Mouse (Mus musculus): ENCODE measurements around the gene Arhgap29.

The Arhgap29 gene

DNA sequence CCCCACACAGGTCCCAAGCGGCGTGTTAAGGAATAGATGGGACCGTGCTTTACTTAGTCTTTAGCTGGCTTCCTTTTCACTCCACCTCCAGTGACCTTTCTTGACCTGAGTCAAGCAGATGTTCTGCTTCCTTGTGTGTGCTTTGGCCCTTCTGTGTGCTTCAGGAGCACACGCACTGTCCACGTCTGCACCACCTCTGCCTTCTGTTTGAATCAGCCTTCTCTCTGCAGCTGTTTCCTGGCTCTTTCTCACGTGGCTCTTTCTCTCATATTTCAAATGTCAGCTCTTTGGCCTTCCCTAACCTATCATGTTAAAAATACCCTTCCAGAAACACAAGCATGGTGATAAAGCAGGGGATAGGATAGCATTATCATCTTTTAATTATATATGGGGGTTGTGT lies 49.2 kb downstream of the Arhgap29 start:
- in situ Hi-C loops (cut with MseI, MboI): no loop called here

DNA sequence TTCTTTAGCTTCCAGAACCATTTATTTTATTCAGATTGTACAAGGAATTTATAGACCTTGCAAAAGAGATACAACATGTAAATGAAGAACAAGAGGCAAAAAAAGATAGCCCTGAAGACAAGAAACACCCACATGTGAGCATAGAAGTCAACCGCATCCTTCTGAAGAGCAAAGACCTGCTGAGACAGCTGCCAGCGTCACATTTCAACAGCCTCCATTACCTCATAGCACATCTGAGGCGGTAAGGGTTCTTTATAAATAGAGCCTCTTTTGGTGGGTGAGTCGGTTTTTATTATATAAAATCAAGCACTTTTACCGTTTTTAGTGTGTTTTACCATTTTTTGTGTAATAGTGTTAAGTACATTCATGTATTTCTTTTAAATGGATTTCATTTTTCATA lies 57.5 kb downstream of the Arhgap29 start:
- in situ Hi-C loops (cut with MseI, MboI): no loop called here

DNA sequence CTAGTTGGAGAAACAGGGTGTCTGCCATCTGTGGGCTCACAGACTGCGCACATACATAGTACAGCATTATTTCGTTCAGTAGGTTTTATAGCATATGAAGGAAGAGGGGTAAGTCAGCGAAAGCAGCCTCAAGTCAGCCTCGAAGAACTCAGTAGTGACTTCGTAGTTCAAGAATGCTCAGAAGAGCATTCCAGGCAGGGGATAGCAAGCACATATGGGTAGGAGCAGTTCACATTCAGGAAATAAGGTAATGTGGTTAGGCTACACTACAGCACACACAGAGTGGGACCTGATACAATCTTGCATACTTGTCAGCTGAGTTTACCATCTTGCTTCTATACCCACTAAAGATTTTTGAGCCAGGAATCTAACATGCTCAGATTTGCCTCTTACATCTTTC lies 58.0 kb downstream of the Arhgap29 start:
- in situ Hi-C loops (cut with MseI, MboI): no loop called here

DNA sequence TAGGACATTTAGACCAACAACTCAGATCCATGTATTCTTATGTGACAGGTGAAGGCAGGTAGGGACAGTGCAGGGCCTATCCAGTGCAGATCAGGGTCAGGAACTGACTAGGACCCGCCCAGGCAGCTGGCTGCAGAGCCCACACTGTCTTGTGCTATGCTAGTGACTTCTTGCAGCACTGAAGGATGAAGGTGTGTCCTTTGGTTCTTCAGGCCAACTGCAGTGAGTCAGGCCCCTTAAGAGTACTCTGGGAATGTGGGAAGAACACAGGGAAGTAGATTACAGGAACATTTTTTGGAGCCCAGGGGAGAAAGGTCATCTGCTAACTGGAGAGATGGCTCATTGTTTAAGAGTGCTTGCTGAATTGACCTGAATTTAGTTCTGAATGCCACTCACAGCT lies 60.1 kb downstream of the Arhgap29 start:
- in situ Hi-C loops (cut with MseI, MboI): no loop called here

DNA sequence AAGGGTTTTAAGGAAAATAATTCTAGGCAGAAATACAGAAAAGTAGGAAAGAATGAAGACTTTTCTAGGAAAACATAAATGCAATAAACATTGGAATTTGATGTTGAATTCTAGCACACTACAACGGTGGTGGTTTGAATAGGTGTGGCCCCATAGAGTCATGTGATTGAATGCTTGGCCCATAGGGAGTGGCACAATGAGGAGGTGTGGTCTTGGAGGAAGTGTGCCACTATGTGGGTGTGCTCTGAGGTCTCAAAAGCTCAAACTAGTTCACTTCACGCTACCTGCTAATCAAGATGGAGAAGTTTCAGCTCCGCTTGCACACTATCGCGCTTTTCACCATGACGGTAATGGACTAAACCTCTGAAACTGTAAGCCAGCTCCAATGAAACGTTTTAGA lies 66.1 kb downstream of the Arhgap29 start:
- in situ Hi-C loops (cut with MseI, MboI): no loop called here

DNA sequence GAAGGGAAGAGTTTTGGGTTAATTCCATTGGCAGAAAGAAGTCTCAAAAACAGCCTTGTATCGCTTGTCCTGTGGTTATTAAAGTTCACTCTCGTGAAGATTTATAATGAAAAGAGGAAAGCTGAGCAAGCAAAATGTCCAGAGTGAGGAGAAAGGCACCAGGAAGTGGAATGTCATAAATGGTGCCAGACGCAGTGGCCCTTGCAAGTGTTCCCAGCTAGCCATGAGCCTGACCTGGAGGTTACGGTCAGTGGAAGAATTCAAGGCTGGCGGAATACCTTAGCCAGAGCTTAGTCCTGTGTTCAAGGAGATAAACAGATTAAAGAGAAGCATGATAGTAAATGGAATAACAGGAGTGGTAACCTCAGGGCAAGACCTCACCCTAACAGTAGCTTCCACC lies 66.8 kb downstream of the Arhgap29 start:
- in situ Hi-C loops (cut with MseI, MboI): no loop called here

DNA sequence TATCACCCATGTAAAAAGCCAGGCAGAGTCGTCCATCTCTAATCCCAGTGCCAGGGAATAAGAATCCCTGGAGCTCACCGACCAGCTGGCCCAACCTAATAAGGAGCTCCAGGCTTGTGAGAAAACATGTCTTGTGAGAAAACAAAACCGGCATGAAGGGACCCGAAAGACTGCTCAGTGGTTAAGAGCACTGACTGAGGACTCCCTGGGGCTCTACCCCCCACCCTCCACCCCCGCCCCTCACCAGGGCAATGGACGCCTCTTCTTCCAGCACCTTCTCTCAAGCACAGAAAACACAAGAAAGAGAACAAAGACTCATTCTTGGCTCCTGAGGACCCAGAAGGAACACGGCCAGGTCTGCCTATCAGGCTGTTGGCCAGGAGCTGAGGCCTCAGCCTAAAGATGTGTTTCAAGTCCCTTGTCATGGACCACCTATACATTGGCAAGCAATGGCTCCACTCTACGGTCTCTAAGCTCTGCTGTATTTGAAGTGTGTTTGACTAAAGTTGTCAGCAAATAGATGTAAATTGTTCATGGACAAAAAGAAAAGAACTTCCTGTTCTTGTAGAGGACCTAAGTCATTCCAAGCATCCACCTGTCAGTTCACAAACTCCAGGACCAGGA lies 68.8 kb downstream of the Arhgap29 start:
- in situ Hi-C loops (cut with MseI, MboI): no loop called here

DNA sequence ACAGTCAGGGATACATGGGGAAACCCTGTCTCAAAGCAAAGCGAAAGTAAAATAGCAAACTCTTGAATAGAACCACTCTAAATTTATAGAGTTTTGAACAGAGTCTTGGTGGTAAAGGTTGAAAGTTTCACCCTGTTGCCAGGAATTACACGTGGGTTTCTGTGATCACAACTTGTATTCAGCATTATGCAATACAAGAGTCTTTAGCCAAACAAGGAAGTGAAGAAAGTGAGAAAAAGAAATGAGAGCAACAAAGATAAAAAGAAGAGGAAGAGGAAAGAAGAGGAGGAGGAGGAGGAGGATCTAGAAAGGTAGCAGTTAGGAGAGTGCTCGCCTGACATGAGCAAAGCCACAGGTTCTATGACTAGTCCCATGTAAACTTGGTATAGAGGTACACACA lies 70.0 kb downstream of the Arhgap29 start:
- in situ Hi-C loops (cut with MseI, MboI): no loop called here

DNA sequence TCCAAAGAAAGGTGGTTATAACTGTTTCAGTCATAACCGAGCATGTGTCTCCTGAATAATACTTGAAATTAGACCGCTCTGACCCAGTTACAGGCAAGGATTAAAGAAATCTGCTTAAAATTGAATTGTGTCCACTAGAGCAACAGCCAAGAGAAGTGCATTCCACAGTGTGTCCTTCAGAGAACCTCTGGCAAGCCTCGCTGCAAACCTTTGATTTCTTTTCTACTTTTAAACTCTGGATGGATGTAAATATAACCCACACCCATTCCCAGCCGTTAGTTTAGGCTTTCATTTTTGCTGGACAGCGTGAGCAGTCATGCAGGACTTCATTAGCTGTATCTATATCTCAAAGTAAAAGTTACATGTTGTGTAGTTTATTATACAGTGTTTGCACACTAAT lies 74.3 kb downstream of the Arhgap29 start:
- in situ Hi-C loops (cut with MseI, MboI): no loop called here

DNA sequence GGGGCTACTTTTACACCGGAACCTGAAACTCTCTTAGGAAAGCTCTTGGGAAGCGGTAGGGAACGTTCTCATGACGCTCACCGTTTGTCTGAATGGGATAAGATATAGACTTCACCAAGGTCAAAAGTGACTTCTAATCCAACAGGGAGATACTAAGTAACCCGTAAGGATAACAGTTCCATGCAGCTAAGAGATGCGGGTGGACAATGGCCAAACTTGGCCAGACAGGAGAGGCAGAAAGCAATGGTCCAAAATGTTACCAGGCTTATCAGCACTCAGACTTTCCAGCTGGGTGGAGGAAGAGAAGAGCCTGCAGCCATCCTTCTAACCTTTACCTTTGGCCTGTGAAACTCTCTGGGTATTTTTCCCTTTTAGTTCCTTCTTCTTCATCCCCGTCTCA lies 75.4 kb downstream of the Arhgap29 start:
- in situ Hi-C loops (cut with MseI, MboI): no loop called here

DNA sequence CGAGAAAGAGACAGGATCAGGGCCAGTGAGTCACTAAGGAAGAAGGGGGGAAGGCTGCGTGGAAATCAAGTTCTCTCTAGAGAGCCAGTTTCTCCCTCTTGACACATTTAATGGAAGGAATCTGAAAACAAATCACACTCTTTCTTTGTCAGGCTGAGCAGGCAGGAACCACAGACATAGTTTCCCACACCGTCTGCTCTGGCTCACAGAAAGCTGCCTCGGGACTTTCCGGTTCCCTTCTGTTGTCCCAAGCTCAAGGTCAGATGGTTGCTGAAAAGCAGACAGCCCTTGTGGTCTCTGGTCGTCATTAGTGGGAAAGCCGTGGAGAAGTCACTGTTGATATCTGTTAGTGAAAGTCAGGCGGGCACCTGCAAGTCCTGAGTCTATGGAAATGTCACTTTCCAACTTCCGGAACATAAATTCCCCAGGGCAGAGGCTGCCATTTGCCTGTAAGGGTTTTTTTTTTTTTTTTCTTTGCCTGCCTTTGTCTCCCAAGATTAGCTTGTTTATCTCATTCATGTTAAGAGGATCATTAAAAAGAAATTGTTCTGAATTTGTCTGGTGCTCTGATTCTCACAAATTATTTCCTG lies 81.0 kb downstream of the Arhgap29 start:
- in situ Hi-C loops (cut with MseI, MboI): no loop called here

DNA sequence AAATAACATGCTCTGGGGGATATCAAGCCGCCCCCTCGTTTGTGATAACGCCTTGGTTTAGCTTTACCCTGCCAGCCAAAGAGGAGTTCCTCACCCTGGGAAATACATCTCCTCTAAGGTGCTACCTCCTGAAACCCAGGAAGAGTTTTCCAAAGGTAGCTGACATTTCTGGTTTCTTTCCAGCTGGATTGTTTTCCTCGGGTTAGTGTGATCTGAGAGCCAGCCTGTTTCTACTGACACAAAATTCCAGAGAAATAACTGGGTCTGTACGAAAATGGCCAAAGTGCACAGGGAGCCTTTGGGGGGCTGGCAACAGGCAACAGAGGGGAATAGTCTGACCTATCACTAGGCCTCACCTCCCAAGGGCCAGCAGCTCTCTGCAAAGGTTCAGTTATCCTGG lies 81.9 kb downstream of the Arhgap29 start:
- in situ Hi-C loops (cut with MseI, MboI): no loop called here

DNA sequence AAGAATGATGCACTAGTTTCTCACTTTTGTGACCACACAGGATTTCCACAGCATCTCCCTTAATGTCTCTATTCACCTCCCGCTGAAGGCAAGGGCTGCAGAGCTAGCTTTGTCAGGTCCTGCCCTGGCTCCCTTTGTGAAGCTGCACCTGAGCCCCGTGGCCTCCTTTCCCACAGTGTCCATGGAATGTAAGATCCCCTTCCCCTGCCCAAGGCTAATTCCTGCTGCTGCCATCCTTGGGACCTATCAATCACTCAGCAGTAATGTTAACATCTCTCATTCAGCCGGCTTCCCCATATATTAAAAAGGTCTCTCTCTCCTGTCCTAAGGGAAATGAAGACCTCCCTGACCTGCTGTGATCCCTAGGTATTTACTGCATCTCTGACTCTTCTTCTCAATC lies 82.8 kb downstream of the Arhgap29 start:
- in situ Hi-C loops (cut with MseI, MboI): no loop called here

DNA sequence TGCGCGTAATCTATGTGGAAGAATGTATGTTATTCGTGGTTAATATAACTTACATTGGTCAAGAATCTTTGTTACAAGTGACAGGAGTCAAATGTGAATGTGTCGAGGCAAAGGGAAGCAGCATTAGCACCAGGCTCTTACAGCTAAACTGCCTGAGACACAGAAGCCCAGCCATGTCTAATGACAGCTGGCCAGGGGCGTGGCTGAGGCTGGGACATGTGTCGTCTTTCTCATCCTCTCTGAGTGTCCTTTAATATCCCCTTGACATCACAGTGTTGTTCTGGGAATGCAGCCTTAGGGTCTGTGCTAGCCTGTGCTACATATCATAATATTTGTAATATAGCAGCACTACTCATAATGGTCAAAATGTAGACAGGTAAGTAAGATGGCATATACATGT lies 88.2 kb downstream of the Arhgap29 start:
- in situ Hi-C loops (cut with MseI, MboI): no loop called here

DNA sequence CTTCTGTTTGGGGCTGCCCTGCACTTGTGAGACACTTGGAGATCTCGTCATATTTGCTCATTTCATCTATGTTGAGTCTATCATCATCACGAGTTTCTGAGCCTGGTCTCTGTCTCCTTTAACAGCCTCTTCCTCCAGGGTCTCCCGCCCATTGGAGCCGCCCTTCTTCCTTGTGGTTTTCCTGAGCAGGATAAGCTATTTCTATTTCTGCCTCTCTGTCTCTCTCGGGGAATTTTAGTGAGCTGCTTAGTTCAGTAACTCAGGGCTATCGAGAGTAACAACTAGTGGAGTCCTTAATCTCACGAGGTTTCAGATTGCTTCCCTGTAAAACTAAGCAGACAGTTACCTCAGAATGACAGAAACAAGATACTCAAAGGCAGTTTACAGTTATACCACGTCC lies 90.8 kb downstream of the Arhgap29 start:
- in situ Hi-C loops (cut with MseI, MboI): no loop called here

DNA sequence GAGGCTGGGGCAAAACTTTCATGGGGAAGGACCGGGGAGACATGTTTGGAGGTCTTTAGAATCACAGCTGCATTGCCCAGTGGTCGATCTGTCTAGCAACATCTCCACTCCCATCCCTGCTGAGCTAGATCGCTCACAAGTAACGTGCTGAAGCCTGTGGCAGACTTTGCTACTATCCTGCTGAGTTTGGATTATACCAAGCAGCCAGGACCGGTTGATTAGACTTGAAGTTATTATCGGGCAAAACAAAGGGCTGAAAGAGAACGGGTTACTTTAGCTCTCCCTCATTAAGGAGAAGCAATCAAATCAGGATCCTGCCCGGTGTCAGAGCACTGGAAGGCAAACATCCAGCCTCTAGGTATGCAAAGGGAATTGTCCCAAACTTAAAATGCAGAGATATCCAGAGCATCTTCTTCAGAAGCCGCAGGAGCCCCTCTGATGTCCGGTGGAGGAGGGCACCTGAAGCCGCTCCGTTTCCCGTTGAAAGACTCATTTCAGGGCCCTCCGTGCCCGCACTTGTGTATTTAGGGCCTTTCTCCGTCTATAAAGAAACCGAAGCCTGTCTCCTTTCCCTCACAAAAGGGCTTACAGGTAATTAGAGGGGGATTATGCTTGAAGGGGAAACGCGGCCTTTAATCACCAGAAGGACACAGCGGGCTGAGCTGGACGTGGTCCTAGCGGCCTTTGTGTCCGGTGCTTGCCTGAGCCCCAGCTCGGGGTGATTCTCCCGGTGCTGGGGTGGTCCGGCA lies 91.6 kb downstream of the Arhgap29 start, which contains the start of gene Abca4:
Gene Abca4, plus strand, starts transcription at position 645 of the 749 bp plus-strand sequence.
- in situ Hi-C loops (cut with MseI, MboI): no loop called here

DNA sequence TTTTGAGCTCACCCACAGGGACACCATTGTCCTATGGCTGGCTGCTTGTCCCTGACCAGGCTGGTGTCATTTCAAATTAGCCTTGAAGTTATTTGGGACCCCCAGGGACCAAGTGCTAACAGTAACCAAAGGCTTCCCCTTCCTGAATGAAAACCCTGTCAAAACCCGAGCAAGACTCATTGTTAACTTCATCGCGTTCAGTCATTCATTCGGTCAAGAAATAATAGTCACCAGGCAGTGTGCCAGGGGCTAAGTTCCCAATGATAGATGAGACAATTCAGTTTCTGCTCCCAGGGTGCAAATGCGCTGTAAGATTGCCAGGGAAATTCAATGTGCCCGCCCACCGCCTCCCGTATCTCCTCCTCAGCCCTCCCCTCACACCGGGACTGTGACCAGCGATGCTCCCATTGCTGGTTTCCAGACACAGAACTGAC lies 93.9 kb downstream of the Arhgap29 start:
- in situ Hi-C loops (cut with MseI, MboI): no loop called here

DNA sequence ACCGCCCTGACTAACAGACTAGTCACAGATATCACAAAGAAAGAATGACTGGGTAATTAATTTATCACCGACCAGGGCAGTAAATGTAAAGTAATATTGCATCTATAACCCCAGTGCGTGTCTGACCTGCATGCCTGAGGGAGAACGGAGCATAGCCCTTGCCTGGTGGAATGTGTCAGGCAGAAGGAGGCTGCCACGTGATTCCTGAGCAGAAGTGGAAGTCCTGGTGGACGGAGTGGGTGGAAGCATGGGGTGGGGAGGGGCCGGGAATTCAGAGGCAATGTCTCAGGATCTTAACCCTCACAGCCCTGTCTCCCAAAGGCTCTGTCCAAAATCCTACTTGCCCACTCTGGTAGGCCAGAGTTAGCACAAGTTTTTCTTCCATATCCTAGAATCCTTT lies 95.1 kb downstream of the Arhgap29 start:
- in situ Hi-C loops (cut with MseI, MboI): no loop called here

DNA sequence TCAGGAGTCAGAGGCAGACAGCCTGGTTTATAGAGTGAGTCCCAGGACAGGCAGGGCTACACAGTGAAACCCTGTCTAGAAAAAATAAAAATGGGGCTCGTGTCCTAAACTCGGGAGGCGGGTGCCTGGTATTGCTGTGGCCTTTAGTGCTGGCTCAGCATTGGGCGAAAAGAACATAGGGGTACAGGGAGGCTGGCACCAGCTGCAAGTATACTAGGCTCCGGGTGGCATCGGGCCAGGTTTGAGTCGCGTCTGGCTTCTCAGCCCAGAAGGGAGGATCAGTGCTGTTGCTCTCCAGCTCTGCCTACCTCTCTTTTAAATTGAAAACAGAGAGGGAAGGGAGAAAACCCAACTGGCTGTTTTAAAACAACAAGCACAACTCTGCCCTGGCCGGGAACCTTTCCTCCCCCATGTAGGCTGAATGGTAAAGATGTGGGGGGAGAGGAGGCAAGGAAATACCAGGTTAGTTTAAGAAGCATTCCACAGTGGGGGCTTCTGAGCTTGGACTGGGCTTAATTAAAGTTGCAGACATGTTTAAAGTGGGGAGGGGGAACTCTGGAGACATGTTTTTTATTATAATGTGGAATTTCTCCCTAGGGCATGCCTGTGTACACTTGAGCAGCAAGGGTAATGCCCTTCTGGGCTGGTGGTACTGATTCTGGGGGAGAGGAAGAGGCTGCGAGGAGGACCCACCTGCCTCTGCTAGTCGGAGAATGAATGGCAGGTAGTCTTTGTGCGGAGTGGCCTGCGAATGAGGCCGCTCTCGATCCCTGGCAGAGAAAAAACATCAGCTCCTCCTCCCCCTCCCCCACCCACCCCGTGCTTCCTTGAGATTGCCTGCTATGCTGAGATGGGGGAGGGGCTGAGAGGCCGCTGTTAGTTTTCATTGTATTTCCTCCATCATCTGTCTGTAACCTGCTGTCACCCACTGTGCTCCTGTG lies 95.8 kb downstream of the Arhgap29 start:
- in situ Hi-C loops (cut with MseI, MboI): no loop called here

DNA sequence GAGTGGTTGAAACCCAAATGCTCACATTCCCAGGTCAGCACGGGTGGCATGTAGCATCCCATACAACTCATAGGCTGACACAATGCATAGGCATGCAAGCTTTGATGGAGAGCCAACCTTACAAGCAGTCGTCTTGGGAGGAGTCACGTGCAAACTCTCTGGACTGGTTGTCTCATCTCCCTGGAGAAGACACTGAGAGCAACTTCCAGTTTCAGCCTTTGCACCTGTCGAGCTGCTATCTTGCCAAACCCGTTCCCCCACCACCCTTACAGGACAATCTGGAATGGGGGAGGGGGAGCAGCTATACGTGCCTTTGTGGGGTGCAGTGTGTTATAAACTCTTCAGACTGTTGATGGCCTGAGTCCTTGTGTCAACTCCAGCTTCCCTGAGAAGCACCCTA lies 96.8 kb downstream of the Arhgap29 start:
- in situ Hi-C loops (cut with MseI, MboI): no loop called here

DNA sequence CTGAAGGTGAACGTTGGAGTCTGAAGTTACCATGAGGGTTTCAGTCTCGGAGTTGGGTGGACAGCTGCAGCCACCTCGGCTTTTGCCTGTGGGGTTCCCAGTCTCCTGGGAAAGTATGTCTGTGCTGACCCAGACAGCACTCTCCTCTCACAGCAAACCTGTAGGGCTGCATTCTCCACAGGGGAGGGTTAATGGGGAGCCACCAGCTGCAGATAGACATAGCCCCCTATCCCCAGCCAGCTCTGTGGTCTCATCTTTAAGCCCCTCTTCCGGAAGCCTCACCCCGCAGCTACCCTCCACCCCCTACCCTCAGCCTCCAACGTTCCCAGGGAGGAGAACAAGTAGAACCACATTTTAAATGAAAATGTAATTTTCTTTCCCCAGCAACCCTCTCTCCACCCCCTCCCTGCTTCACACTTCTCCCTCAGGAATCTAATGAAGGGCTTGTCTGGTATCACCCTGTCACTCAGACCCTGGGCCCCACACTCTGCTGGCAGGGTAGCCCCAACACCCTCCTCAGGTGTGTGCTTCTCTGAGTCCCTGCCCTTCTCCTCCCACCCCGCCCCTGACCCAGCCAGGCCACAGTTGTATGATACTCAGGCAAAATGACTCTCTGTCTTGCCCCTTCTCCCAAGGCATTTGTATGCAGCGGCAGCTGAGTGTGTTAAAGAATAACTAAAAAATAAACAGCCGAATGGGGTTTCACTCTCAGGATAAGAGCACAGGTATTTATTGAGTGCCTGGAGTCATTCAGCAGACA lies 106.3 kb downstream of the Arhgap29 start:
- in situ Hi-C loops (cut with MseI, MboI): no loop called here
